Mouse (Mus musculus): Measurements from ENCODE around the gene Shisa2. TPM values are rescaled to one million over a fixed set of nuclear protein-coding genes. Genes with fewer than 3 reads are reported as not detected.

Gene Shisa2
- total RNA-seq, 2 experiments from 2014 or later: 2.3 to 2.4 TPM

DNA sequence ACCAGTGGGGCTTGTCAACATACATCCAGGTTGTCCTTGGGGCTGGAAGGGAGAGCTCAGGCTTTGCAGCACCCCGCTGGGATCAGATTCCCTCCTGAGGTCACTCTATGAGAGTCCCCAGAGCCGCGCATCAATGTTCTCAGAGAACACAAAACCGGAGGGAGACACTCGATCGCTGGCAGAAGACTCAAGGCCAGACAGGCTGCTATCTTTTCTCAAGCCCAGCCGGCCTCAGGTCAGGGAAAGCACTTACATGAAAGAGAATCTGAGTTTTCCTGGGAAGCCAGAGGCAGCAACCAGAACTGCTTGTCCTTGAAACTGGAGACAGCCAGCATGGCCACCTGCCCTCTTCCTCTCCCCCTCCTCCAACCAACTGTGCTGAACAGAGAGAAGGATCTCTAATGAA, 52.5 kb downstream of the Shisa2 start:
- DNase-seq (ENCODE audit: low spot score in 2 of 2): no peak

More for the DNA sequence above, 52.5 kb downstream of the Shisa2 start:
- intact Hi-C loops (cut with DNase I): no loop called here

Other genes starting within 250 kb of the Shisa2 start
- under 1 TPM; 0.23 to 0.44 TPM for gene Phf11c, start 229.9 kb upstream of the Shisa2 start, total RNA-seq (2021)
- gene Setdb2, start 184.4 kb upstream of the Shisa2 start, total RNA-seq (2021): 1 to 10 TPM; 5.0 to 6.9 TPM
- gene Cab39l, start 184.3 kb upstream of the Shisa2 start, total RNA-seq (2021): 10 to 100 TPM; 21.5 to 22.2 TPM
- 10 to 100 TPM; 63.2 to 66.1 TPM for gene Cdadc1, start 27.3 kb upstream of the Shisa2 start, total RNA-seq (2021)

All from left cerebral cortex, postnatal 25 days (tissue).